Mouse (Mus musculus): Measurements from ENCODE around the gene Atrn. TPM values are rescaled to one million over a fixed set of nuclear protein-coding genes. Genes with fewer than 3 reads are reported as not detected.
"Not testable (repeated sequence)": the region's sequence is repeated elsewhere in the genome, so short reads cannot be mapped to it uniquely, and the experiment has no call there.

Gene Atrn
- total and polyA plus RNA-seq, 2 experiments from 2014 or later = 11.4 to 80.3 TPM

DNA sequence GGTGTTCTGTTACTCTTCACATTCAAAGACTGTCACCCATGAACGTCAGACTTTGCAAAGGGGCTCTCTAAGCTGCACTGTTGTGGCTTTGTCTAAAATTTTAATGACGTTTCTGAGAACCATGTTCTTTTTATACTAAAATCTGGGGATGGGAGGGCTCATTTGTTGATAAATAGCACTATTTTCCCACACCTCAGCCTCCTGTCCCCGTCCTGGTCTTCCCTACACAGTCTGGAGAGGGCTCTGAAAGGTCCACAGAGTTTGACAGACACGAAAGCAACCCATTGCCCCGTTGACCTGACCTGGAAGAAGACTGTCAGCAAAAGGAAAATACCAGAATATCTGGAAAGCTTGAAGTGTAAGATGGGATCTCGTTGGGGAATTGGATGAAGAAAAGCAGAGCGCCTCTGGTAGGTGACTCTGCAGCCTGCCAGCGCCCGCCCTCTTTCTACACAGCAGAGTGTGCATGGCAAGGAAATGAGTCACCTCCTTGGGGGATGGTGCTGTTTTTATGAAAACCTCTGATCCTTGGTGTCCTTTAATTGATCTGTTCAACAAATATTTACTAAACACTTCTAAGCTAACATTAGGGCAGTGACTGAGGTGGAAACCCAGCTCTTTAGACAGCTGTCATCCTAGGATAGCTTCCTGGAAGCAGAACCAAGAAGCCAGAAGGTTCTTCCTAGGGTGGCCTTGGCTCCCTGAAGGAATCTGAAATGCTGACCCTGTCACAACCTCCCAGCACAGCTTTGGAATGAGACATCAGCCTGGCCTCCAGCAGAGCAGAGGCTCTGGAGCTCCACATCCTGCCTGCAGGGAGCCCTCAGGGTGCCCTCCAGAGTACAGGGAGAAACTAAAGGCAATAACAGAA lies 123.0 kb downstream of the Atrn start:
- Histone ChIP-seq H3K4me2 (ENCODE audit: low read depth) (no peak overlapping the region), H3K27me3 (ENCODE audit: insufficient read depth, low read length) (no peaks in the 10 kb centered on the region), H3K4me1 (ENCODE audit: insufficient read depth) (no peaks in the 10 kb centered on the region), H3K27ac (ENCODE audit: low read depth, low read length) (no peak overlapping the region), H3K4me3 (ENCODE audit: low read depth, low read length) (no peak overlapping the region), H3K36me3 (ENCODE audit: insufficient read depth) (peaks cover 34% of the 10 kb centered on the region), H3K9me3 (ENCODE audit: low read length) (0 out of 2 replicates have a peak, but pooled peaks cover 3% of the 10 kb centered on the region), H3K9ac (no peak overlapping the region)
- no peak for TF ChIP-seq CTCF (IDR thresholded peaks at IDR 0.05; ENCODE audit: low read depth)
- ATAC-seq = no peak
- 69% methylated on average over 9 of the region's 9 CpGs for WGBS
- DNase-seq = no peak

DNA sequence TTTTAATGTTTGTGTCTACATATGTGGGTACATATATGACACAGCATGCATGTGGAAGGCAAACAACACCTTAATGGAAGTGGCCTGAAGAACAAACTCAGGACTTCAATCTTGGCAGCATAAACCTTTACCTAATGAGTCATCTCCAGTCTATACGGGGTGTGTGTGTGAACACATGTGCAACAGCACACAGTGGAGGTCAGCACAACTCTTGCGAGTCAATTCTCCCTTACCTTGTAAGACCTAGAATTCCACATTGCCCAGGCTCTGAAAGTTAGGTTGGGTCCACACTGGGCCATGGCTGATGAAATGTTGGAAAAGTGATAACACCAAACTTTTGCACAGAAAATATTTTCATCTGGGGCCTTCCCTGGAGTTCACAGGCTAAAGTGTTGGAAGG lies 124.3 kb downstream of the Atrn start:
- Histone ChIP-seq H3K9me3 (ENCODE audit: low read length) (0 out of 2 replicates have a peak, but pooled peaks cover 3% of the 10 kb centered on the region), H3K27ac (ENCODE audit: low read depth, low read length) (no peak overlapping the region), H3K4me2 (ENCODE audit: low read depth) (no peak overlapping the region), H3K4me3 (ENCODE audit: low read depth, low read length) (no peak overlapping the region), H3K9ac (no peak overlapping the region), H3K27me3 (ENCODE audit: insufficient read depth, low read length) (no peaks in the 10 kb centered on the region), H3K4me1 (ENCODE audit: insufficient read depth) (no peaks in the 10 kb centered on the region), H3K36me3 (ENCODE audit: insufficient read depth) (peaks cover 29% of the 10 kb centered on the region)
- WGBS = 96% methylated on average over 2 of the region's 2 CpGs
- no peak for DNase-seq
- TF ChIP-seq CTCF (IDR thresholded peaks at IDR 0.05; ENCODE audit: low read depth) = no peak
- no peak for ATAC-seq

DNA sequence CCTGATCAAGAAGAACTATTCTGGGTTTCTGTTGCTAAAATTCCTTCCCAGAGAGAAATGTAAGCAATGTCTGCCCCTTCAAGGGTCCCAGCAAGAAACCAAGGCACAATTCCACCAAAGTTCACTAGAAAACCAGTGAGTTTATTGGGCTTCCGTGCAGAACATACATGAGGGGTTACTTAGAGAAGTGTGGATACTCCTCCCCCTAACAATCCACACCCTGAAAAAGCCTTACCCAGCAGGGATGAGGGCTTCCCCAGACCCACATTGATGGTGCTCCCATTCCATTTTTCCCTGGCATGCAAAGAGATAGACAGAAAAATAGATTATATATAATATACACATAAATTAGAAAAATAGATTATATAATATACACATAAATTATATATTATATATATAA lies 124.7 kb downstream of the Atrn start:
- H3K4me3 ChIP-seq (ENCODE audit: low read depth, low read length) = no peak overlapping the region
- H3K9ac ChIP-seq = no peak overlapping the region
- no peaks in the 10 kb centered on the region for H3K27me3 ChIP-seq (ENCODE audit: insufficient read depth, low read length)
- 100% methylated on average over 1 of the region's 1 CpGs for WGBS
- no peak for TF ChIP-seq CTCF (IDR thresholded peaks at IDR 0.05; ENCODE audit: low read depth)
- DNase-seq = no peak
- no peak for ATAC-seq
- no peak overlapping the region for H3K27ac ChIP-seq (ENCODE audit: low read depth, low read length)
- H3K4me1 ChIP-seq (ENCODE audit: insufficient read depth) = no peaks in the 10 kb centered on the region
- H3K9me3 ChIP-seq (ENCODE audit: low read length) = 0 out of 2 replicates have a peak, but pooled peaks cover 3% of the 10 kb centered on the region
- H3K4me2 ChIP-seq (ENCODE audit: low read depth) = no peak overlapping the region
- H3K36me3 ChIP-seq (ENCODE audit: insufficient read depth) = peaks cover 24% of the 10 kb centered on the region

DNA sequence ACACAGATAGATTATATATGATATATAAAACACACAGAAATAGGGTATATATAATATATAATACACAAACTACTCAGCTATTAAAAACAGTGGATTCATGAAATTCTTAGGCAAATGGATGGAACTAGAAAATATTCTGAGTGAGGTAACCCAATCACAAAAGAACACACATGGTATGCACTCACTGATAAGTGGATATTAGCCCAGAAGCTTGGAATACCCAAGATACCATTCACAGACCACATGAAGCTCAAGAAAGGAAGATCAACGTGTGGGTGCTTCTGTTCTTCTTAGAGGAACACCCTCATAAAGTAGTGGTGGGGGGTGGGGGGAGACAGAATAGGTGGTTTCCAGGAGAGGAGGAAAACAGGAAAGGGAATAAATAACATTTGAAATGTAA lies 125.1 kb downstream of the Atrn start:
- not testable (repeated sequence) for ATAC-seq; H3K27ac ChIP-seq (ENCODE audit: low read depth, low read length); DNase-seq; H3K27me3 ChIP-seq (ENCODE audit: insufficient read depth, low read length); H3K4me2 ChIP-seq (ENCODE audit: low read depth); H3K4me1 ChIP-seq (ENCODE audit: insufficient read depth); H3K4me3 ChIP-seq (ENCODE audit: low read depth, low read length); H3K9ac ChIP-seq; H3K9me3 ChIP-seq (ENCODE audit: low read length)
- WGBS = 77% methylated on average over 1 of the region's 1 CpGs
- peaks cover 21% of the 10 kb centered on the region for H3K36me3 ChIP-seq (ENCODE audit: insufficient read depth)

DNA sequence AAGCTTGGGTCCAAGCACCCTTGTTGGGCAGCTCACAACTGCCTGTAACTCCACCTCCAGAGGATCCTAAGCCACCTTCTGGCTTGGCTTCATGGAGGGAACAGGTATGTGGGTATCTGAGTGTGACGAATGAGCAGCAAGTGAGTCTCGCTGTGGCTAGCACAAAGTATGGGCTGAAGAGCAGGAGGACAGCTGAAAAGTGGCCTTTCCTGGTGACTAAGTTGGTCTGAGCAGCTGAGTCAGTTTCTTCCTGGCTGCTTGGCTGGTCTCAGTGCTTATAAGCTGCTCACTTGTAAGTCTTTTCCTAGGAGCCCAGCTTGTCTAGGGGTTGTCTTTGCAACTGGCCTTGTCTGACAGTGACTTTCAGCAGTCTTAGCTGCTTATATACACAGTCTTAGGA lies 130.0 kb downstream of the Atrn start:
- Histone ChIP-seq H3K4me2 (ENCODE audit: low read depth) (no peak overlapping the region), H3K36me3 (ENCODE audit: insufficient read depth) (no peaks in the 10 kb centered on the region), H3K9ac (no peak overlapping the region), H3K4me3 (ENCODE audit: low read depth, low read length) (no peak overlapping the region), H3K27me3 (ENCODE audit: insufficient read depth, low read length) (no peaks in the 10 kb centered on the region), H3K9me3 (ENCODE audit: low read length) (0 out of 2 replicates have a peak, but pooled peaks cover 3% of the 10 kb centered on the region), H3K4me1 (ENCODE audit: insufficient read depth) (peaks cover 7% of the 10 kb centered on the region; the same call in 1 of the 2 replicates), H3K27ac (ENCODE audit: low read depth, low read length) (no peak overlapping the region)
- DNase-seq (no peak), ATAC-seq (no peak)
- WGBS = 95% methylated on average over 2 of the region's 2 CpGs
- TF ChIP-seq CTCF (IDR thresholded peaks at IDR 0.05; ENCODE audit: low read depth) = no peak

DNA sequence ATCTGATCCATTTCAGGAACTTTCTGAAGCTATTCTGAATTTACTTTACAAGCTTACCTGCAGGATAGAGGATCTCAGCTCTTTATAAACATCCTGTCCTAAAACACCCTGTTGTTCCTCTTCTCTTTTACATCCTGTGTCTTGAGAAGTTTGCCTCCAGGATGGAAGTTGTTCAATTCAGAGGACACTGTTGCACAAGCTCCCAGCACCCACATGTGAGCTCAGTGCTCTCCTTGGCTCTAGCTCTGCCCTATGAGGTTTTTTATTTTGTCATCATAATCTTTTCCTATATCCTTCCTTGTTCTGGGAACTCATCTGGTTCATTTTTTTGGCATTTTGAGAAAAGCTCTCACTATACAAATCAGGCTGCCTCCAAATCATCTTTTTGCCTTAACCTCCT lies 130.5 kb downstream of the Atrn start:
- H3K4me3 ChIP-seq (ENCODE audit: low read depth, low read length) = no peak overlapping the region
- H3K36me3 ChIP-seq (ENCODE audit: insufficient read depth) = no peaks in the 10 kb centered on the region
- no peak for ATAC-seq
- DNase-seq = no peak
- no peak for TF ChIP-seq CTCF (IDR thresholded peaks at IDR 0.05; ENCODE audit: low read depth)
- peaks cover 7% of the 10 kb centered on the region; the same call in 1 of the 2 replicates for H3K4me1 ChIP-seq (ENCODE audit: insufficient read depth)
- no peak overlapping the region for H3K27ac ChIP-seq (ENCODE audit: low read depth, low read length)
- H3K9ac ChIP-seq = no peak overlapping the region
- no peak overlapping the region for H3K4me2 ChIP-seq (ENCODE audit: low read depth)
- 0 out of 2 replicates have a peak, but pooled peaks cover 3% of the 10 kb centered on the region for H3K9me3 ChIP-seq (ENCODE audit: low read length)
- no peaks in the 10 kb centered on the region for H3K27me3 ChIP-seq (ENCODE audit: insufficient read depth, low read length)

DNA sequence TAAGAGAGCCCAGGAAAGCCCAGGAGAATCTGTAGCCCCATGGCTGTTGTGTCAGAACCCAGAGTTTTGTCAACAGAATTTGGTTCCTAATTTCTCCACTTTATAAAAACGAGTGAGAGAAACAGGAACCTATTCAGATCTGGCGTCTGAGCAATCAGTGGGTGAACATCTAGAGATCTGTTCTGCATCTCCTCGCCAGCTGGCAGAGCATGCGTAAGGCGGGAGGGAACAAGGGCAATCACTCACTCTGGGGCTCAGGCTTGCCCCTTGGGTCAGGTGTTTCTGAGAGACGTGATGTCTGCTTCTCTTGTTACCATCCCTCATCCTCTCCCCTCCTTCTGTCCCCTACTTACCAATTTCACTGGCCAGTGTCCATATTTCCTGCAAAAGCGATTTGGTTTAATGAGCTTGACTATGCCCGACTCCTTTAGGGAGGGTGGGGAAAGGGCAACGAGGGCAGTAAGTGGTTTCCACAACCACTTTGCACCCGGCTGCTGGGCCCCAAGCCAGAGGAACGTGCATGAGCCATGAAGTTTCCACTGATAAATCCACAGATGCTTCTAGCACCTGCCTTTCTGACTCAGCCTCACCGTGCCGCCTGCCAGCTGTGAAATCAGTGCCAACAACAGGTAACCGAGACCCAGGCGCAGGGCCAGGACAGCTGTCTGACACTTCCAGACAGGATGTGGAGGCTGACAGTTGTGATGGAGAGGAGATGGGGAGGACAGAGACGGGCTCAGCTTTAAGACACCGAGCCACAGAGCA lies 131.1 kb downstream of the Atrn start:
- WGBS = 51% methylated on average over 17 of the region's 17 CpGs
- TF ChIP-seq CTCF (IDR thresholded peaks at IDR 0.05; ENCODE audit: low read depth) = no peak
- no peak for ATAC-seq
- no peak for DNase-seq
- H3K36me3 ChIP-seq (ENCODE audit: insufficient read depth) = no peaks in the 10 kb centered on the region
- H3K9me3 ChIP-seq (ENCODE audit: low read length) = 0 out of 2 replicates have a peak, but pooled peaks cover 3% of the 10 kb centered on the region
- peaks cover 7% of the 10 kb centered on the region; the same call in 1 of the 2 replicates for H3K4me1 ChIP-seq (ENCODE audit: insufficient read depth)
- no peak overlapping the region for H3K9ac ChIP-seq
- H3K4me3 ChIP-seq (ENCODE audit: low read depth, low read length) = no peak overlapping the region
- no peak overlapping the region for H3K4me2 ChIP-seq (ENCODE audit: low read depth)
- no peak overlapping the region for H3K27ac ChIP-seq (ENCODE audit: low read depth, low read length)
- 0 out of 2 replicates have a peak, but pooled peaks cover under 1% of the 10 kb centered on the region for H3K27me3 ChIP-seq (ENCODE audit: insufficient read depth, low read length)
